9 mouse cellular contexts compared by ENCODE assay signal in genomic region chr1:39941237-39942179, GRCm38 (mm10). TPM values are rescaled to one million over a fixed set of nuclear protein-coding genes. Genes with fewer than 3 reads are reported as not detected.
DNase-seq lines count a peak whose midpoint lies in the region; ATAC-seq and TF ChIP-seq lines count a peak whose summit lies in the region.
"Had no signal": no experiment of that assay in that cellular context is flagged by ENCODE, and none has a peak within 500 bp of the region (broad histone marks: within the 10 kb centered on the region; RNA-seq: fewer than 3 reads in every experiment).

No protein-coding gene starts in this region.

- H3K79me3 ChIP-seq in C2C12 (ENCODE audit: low read depth) = peaks cover 100% of the 10 kb centered on the region

- no peaks in the 10 kb centered on the region for H3K9me3 ChIP-seq in heart, embryonic 14.5 days (ENCODE audit: control insufficient read depth, low read length)
- H3K9me3 ChIP-seq in heart, embryonic 11.5 days (replicated peaks; ENCODE audit: control insufficient read depth, low read length) = no peaks in the 10 kb centered on the region
- no peaks in the 10 kb centered on the region for H3K9me3 ChIP-seq in liver, embryonic 12.5 days (replicated peaks)
- H3K9me3 ChIP-seq: embryonic facial prominence, embryonic 12.5 days had no signal

- 64% methylated on average over 10 of the region's 10 CpGs for WGBS in heart, embryonic 14.5 days
- 68% methylated on average over 10 of the region's 10 CpGs for WGBS in heart, embryonic 11.5 days (ENCODE audit: insufficient replicate concordance)
- WGBS in liver, embryonic 12.5 days (ENCODE audit: insufficient replicate concordance) = 71% methylated on average over 10 of the region's 10 CpGs

- no peak for ATAC-seq in heart, embryonic 14.5 days (ENCODE audit: insufficient number of reproducible peaks, insufficient read depth, low FRiP score, low read depth)
- no peak for ATAC-seq in heart, embryonic 11.5 days (replicated peaks; ENCODE audit: insufficient number of reproducible peaks, low FRiP score, low TSS enrichment)
- peak; percentile 57 for ATAC-seq in inflammation-experienced regulatory T-cells, adult 6 months
- no peak for ATAC-seq in liver, embryonic 12.5 days

- H3ac ChIP-seq in C2C12 (ENCODE audit: control insufficient read depth, insufficient read length, low read depth) = no peak overlapping the region

- peaks cover 100% of the 10 kb centered on the region for H3K79me2 ChIP-seq in C2C12 (ENCODE audit: control insufficient read depth, insufficient read depth)

- H3K4me3 ChIP-seq in heart, embryonic 14.5 days (ENCODE audit: control insufficient read depth in 1 of 2, insufficient read depth in 1 of 2, low read depth in 1 of 2, low read length in 2 of 2) = no peak overlapping the region
- H3K4me3 ChIP-seq in heart, embryonic 11.5 days (ENCODE audit: low read depth, low read length) = no peak overlapping the region
- no peak overlapping the region for H3K4me3 ChIP-seq in C2C12 (ENCODE audit: insufficient read depth, poor library complexity, severe bottlenecking)
- no peak overlapping the region for H3K4me3 ChIP-seq in liver, embryonic 12.5 days
- H3K4me3 ChIP-seq: embryonic facial prominence, embryonic 12.5 days had no signal

- H3K9ac ChIP-seq in heart, embryonic 14.5 days (ENCODE audit: low read length) = no peak overlapping the region
- H3K9ac ChIP-seq in heart, embryonic 11.5 days (ENCODE audit: low read depth, low read length) = no peak overlapping the region
- no peak overlapping the region for H3K9ac ChIP-seq in liver, embryonic 12.5 days
- H3K9ac ChIP-seq: embryonic facial prominence, embryonic 12.5 days had no signal

- no peak for TF ChIP-seq CTCF in C2C12 (IDR thresholded peaks at IDR 0.05; ENCODE audit: control insufficient read depth, insufficient read depth, insufficient read length)

- no peaks in the 10 kb centered on the region for H3K27me3 ChIP-seq in heart, embryonic 14.5 days (ENCODE audit: control insufficient read depth, insufficient read depth, low read length)
- H3K27me3 ChIP-seq in heart, embryonic 11.5 days (ENCODE audit: control insufficient read depth, insufficient read depth, low read length) = no peaks in the 10 kb centered on the region
- H3K27me3 ChIP-seq in C2C12 (ENCODE audit: control insufficient read depth, insufficient read depth, insufficient read length) = no peaks in the 10 kb centered on the region
- H3K27me3 ChIP-seq in liver, embryonic 12.5 days (replicated peaks) = no peaks in the 10 kb centered on the region
- H3K27me3 ChIP-seq: embryonic facial prominence, embryonic 12.5 days had no signal

- 0 out of 4 replicates have a peak overlapping the region, but pooled peaks have one; percentile 2 to 15 for H3K27ac ChIP-seq in heart, embryonic 14.5 days (replicated peaks in 1 of 2; ENCODE audit: control insufficient read depth in 1 of 2, insufficient read depth in 1 of 2, low read depth in 2 of 2, low read length in 2 of 2)
- no peak overlapping the region for H3K27ac ChIP-seq in heart, embryonic 11.5 days (ENCODE audit: low read depth, low read length)
- no peak overlapping the region for H3K27ac ChIP-seq in liver, embryonic 12.5 days
- H3K27ac ChIP-seq: embryonic facial prominence, embryonic 12.5 days had no signal

- H3K4me1 ChIP-seq in heart, embryonic 14.5 days (ENCODE audit: control insufficient read depth in 2 of 2, insufficient read depth in 2 of 2, low read length in 2 of 2) = peaks cover 39 to 94% of the 10 kb centered on the region in 2 experiments
- peaks cover 85% of the 10 kb centered on the region for H3K4me1 ChIP-seq in heart, embryonic 11.5 days (ENCODE audit: control insufficient read depth, insufficient read depth, low read length)
- peaks cover 85% of the 10 kb centered on the region for H3K4me1 ChIP-seq in liver, embryonic 12.5 days

- no peaks in the 10 kb centered on the region for H3K36me3 ChIP-seq in heart, embryonic 14.5 days (ENCODE audit: control insufficient read depth, insufficient read depth, low read length)
- no peaks in the 10 kb centered on the region for H3K36me3 ChIP-seq in heart, embryonic 11.5 days (ENCODE audit: control insufficient read depth, insufficient read depth, low read length)
- H3K36me3 ChIP-seq in C2C12 (ENCODE audit: control insufficient read depth, insufficient read depth) = no peaks in the 10 kb centered on the region
- no peaks in the 10 kb centered on the region for H3K36me3 ChIP-seq in liver, embryonic 12.5 days

- DNase-seq in cerebellum, adult 11 months = peak; percentile 50
- no peak for DNase-seq in kidney, adult 11 months
- DNase-seq in kidney, postnatal 14 days = no peak

- no peak overlapping the region for H3K4me2 ChIP-seq in heart, embryonic 14.5 days (ENCODE audit: low read length)
- H3K4me2 ChIP-seq in heart, embryonic 11.5 days = no peak overlapping the region
- no peak overlapping the region for H3K4me2 ChIP-seq in liver, embryonic 12.5 days
- H3K4me2 ChIP-seq: embryonic facial prominence, embryonic 12.5 days had no signal

TF ChIP-seq in C2C12, 6 proteins besides CTCF, POLR2A, EP300 and RAD21:
- TF ChIP-seq MYOD1 (IDR thresholded peaks at IDR 0.05; ENCODE audit: control insufficient read depth, insufficient read length, low read depth) = peak; percentile 11
- TF ChIP-seq MAX (IDR thresholded peaks at IDR 0.05) = no peak

RNA-seq across cellular contexts. Expression of gene Map4k4, which starts 40.8 kb away (rescaled TPM):
- polyA plus RNA-seq in heart, embryonic 14.5 days (2014; fragmentation: Nextera tagmentation; extraction: Ambion mirVana) = 28.9 and 34.5 TPM in 2 replicates
- 19.4 and 23.7 TPM in 2 replicates for polyA plus RNA-seq in heart, embryonic 11.5 days (2014; fragmentation: Nextera tagmentation; extraction: Ambion mirVana)
- 141 TPM for polyA plus RNA-seq in C2C12 (2012; fragmentation: generic; extraction: Trizol)
- 10 to 100 TPM; 16.0 to 44.7 (median 36.6) TPM for polyA plus RNA-seq in inflammation-experienced regulatory T-cells, adult 6 months (2017; shearing (Covaris generic))
- polyA plus RNA-seq in liver, embryonic 12.5 days (2016; fragmentation: Nextera tagmentation; extraction: Ambion mirVana) = 8.8 and 9.7 TPM in 2 replicates

Comparison
In these comparisons a context has a peak if more than half of its experiments do, and no peak if none do; other contexts are left out.
1. H3K27ac ChIP-seq: peak in heart, embryonic 14.5 days (2 of 2); none in heart, embryonic 11.5 days (single experiment) and liver, embryonic 12.5 days (single experiment).